Mouse (Mus musculus) stomach, postnatal 0 days (tissue): Measurements from ENCODE around the gene Ntn1.

Experiments
- CTCF ChIP-seq: IDR thresholded peaks from 2 replicates; pipeline ENCODE4 v1.5.1; 2016; ENCODE audit warnings: antibody characterized with exemption, low read depth, mild to moderate bottlenecking, moderate library complexity
- EP300 ChIP-seq: optimal IDR thresholded peaks from 2 replicates; pipeline ENCODE3; 2016; ENCODE audit warnings: antibody characterized with exemption

GRCm38 (mm10) chr11:68447242-68447641 lies 46.6 kb upstream of the Ntn1 start:
- TF ChIP-seq CTCF (no peak), EP300 (no peak)
